In the genomic region with DNA sequence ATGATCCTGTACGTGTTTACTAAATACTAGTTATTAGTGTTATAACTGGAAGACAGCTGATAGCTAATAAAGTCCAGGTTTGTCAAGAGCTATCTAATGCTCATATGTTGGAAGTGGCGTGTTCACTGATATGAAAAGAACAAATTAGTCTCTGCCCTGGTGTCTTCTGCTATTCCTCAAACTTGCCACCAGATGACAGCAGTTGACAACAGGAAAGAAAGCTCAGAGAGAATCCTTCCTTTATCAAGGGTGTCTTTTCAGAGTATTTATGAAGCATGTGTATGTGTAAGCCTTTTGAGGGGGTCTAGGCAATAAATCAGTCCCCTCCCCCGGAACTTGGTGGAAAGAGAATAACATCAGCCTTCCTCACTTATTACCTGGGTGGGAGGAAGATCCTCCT, we compare ENCODE assay signal across 12 mouse cellular contexts. TPM values are rescaled to one million over a fixed set of nuclear protein-coding genes. Genes with fewer than 3 reads are reported as not detected.
DNase-seq lines count a peak whose midpoint lies in the region; ATAC-seq lines count a peak whose summit lies in the region.
"Had no signal": no experiment of that assay in that cellular context is flagged by ENCODE, and none has a peak within 500 bp of the region (broad histone marks: within the 10 kb centered on the region; RNA-seq: fewer than 3 reads in every experiment).

No protein-coding gene starts in this region.

- H3K9ac ChIP-seq in hindbrain, embryonic 14.5 days, result no peak overlapping the region

- peak; percentile 7 for DNase-seq in adrenal gland, postnatal 10 days
- no peak for DNase-seq in adrenal gland, postnatal 14 days
- peak; percentile 45 for DNase-seq in hindbrain, embryonic 14.5 days (ENCODE audit: low spot score)
- DNase-seq in hindbrain, embryonic 10.5 days (ENCODE audit: low spot score), result no peak
- peak; percentile 22 to 25 for DNase-seq in right cerebral cortex, postnatal 10 days (ENCODE audit: low spot score in 2 of 2)
- DNase-seq in right cerebral cortex, postnatal 4 days, result no peak
- no peak for DNase-seq in heart, adult 18-20 months
- DNase-seq: heart, postnatal 4 days had no signal

- no peaks in the 10 kb centered on the region for H3K4me1 ChIP-seq in hindbrain, embryonic 14.5 days (replicated peaks; ENCODE audit: control insufficient read depth, insufficient read depth, low read length)
- H3K4me1 ChIP-seq in hindbrain, embryonic 10.5 days (replicated peaks), result no peaks in the 10 kb centered on the region

- H3K9me3 ChIP-seq in hindbrain, embryonic 14.5 days (ENCODE audit: control insufficient read depth, low read length), result no peaks in the 10 kb centered on the region
- H3K9me3 ChIP-seq in hindbrain, embryonic 10.5 days, result no peaks in the 10 kb centered on the region

- H3K36me3 ChIP-seq in hindbrain, embryonic 14.5 days (replicated peaks; ENCODE audit: control insufficient read depth, insufficient read depth), result no peaks in the 10 kb centered on the region
- H3K36me3 ChIP-seq in hindbrain, embryonic 10.5 days, result no peaks in the 10 kb centered on the region

- no peak for ATAC-seq in hindbrain, embryonic 14.5 days (ENCODE audit: low FRiP score)
- no peak for ATAC-seq in activated CD4-positive, CD25-positive, alpha-beta regulatory T cell, adult 4 months

- H3K27ac ChIP-seq in hindbrain, embryonic 14.5 days, result no peak overlapping the region
- no peak overlapping the region for H3K27ac ChIP-seq in hindbrain, embryonic 10.5 days

- H3K4me3 ChIP-seq in hindbrain, embryonic 14.5 days (replicated peaks; ENCODE audit: low read length), result no peak overlapping the region
- no peak overlapping the region for H3K4me3 ChIP-seq in hindbrain, embryonic 10.5 days

- H3K27me3 ChIP-seq in hindbrain, embryonic 14.5 days (ENCODE audit: control insufficient read depth, insufficient read depth, low read length), result no peaks in the 10 kb centered on the region
- H3K27me3 ChIP-seq in hindbrain, embryonic 10.5 days (ENCODE audit: insufficient read depth, poor library complexity, severe bottlenecking), result no peaks in the 10 kb centered on the region

- H3K4me2 ChIP-seq in hindbrain, embryonic 14.5 days (replicated peaks), result no peak overlapping the region

- WGBS in hindbrain, embryonic 14.5 days, result 68% methylated on average over 3 of the region's 3 CpGs
- WGBS in hindbrain, embryonic 10.5 days, result 72% methylated on average over 3 of the region's 3 CpGs

RNA-seq across cellular contexts. Expression of a gene that starts 30.7 kb away (rescaled TPM):
- not detected for total RNA-seq in adrenal gland, postnatal 10 days (2021)
- not detected in 2 replicates for total RNA-seq in adrenal gland, postnatal 14 days (2021)
- polyA plus RNA-seq in hindbrain, embryonic 14.5 days (2014; fragmentation: Nextera tagmentation; extraction: Ambion mirVana), result not detected in 2 replicates
- polyA plus RNA-seq in hindbrain, embryonic 10.5 days (2016; fragmentation: Nextera tagmentation; extraction: Ambion mirVana), result not detected in 2 replicates
- polyA plus RNA-seq in activated CD4-positive, CD25-positive, alpha-beta regulatory T cell, adult 4 months (2017; shearing (Covaris generic)), result not detected
- total RNA-seq in heart, adult 18-20 months (2021), result not detected
- total RNA-seq: heart, postnatal 4 days; layer of hippocampus, adult 8-10 months had no signal
- polyA plus RNA-seq: liver, embryonic 16.5 days; neural tube, embryonic 11.5 days had no signal

Comparison
In these comparisons a context has a peak if more than half of its experiments do, and no peak if none do; other contexts are left out.
1. DNase-seq: peak in adrenal gland, postnatal 10 days (single experiment), hindbrain, embryonic 14.5 days (single experiment) and right cerebral cortex, postnatal 10 days (2 of 2); none in adrenal gland, postnatal 14 days (single experiment), hindbrain, embryonic 10.5 days (single experiment), right cerebral cortex, postnatal 4 days (single experiment) and heart, adult 18-20 months (0 of 2).